ENCODE assay signal across 9 mouse cellular contexts in genomic region chr8:79398251-79398981, GRCm38 (mm10). TPM values are rescaled to one million over a fixed set of nuclear protein-coding genes. Genes with fewer than 3 reads are reported as not detected.
DNase-seq lines count a peak whose midpoint lies in the region; ATAC-seq and TF ChIP-seq lines count a peak whose summit lies in the region.
"Had no signal": no experiment of that assay in that cellular context is flagged by ENCODE, and none has a peak within 500 bp of the region (broad histone marks: within the 10 kb centered on the region; RNA-seq: fewer than 3 reads in every experiment).

No protein-coding gene starts in this region.

- no peaks in the 10 kb centered on the region for H3K4me1 ChIP-seq in erythroblast, embryonic 14.5 days (ENCODE audit: control insufficient read depth)
- peaks cover 32% of the 10 kb centered on the region for H3K4me1 ChIP-seq in forebrain, embryonic 10.5 days
- H3K4me1 ChIP-seq in hindbrain, embryonic 11.5 days (replicated peaks; ENCODE audit: control insufficient read depth, insufficient read depth, low read length): 0 out of 2 replicates have a peak, but pooled peaks cover 4% of the 10 kb centered on the region
- peaks cover 23% of the 10 kb centered on the region for H3K4me1 ChIP-seq in limb, embryonic 13.5 days
- peaks cover 46% of the 10 kb centered on the region for H3K4me1 ChIP-seq in midbrain, embryonic 13.5 days (replicated peaks)
- peaks cover 9% of the 10 kb centered on the region for H3K4me1 ChIP-seq in stomach, postnatal 0 days (replicated peaks; ENCODE audit: control insufficient read depth, insufficient read depth)

- H3K27ac ChIP-seq in forebrain, embryonic 10.5 days: peak overlapping the region; percentile 100
- H3K27ac ChIP-seq in hindbrain, embryonic 11.5 days (ENCODE audit: low read depth, low read length): peak overlapping the region; percentile 96
- H3K27ac ChIP-seq in limb, embryonic 13.5 days: peak overlapping the region; percentile 96
- H3K27ac ChIP-seq in midbrain, embryonic 13.5 days: peak overlapping the region; percentile 98
- H3K27ac ChIP-seq in stomach, postnatal 0 days (replicated peaks): peak overlapping the region; percentile 99

- no peaks in the 10 kb centered on the region for H3K9me3 ChIP-seq in erythroblast, embryonic 14.5 days (ENCODE audit: control insufficient read depth, low read length)
- no peaks in the 10 kb centered on the region for H3K9me3 ChIP-seq in forebrain, embryonic 10.5 days
- no peaks in the 10 kb centered on the region for H3K9me3 ChIP-seq in hindbrain, embryonic 11.5 days (ENCODE audit: control insufficient read depth, low read length)
- no peaks in the 10 kb centered on the region for H3K9me3 ChIP-seq in limb, embryonic 13.5 days
- no peaks in the 10 kb centered on the region for H3K9me3 ChIP-seq in midbrain, embryonic 13.5 days
- no peaks in the 10 kb centered on the region for H3K9me3 ChIP-seq in stomach, postnatal 0 days (ENCODE audit: control insufficient read depth, low read length)

- ATAC-seq in erythroblast, adult 5-6 weeks (replicated peaks; ENCODE audit: low FRiP score, poor library complexity, severe bottlenecking): no peak
- ATAC-seq in hindbrain, embryonic 11.5 days (ENCODE audit: low FRiP score): peak; percentile 78
- ATAC-seq in limb, embryonic 13.5 days (ENCODE audit: low FRiP score, low read depth): peak; percentile 55
- peak; percentile 74 for ATAC-seq in midbrain, embryonic 13.5 days
- ATAC-seq in stomach, postnatal 0 days (ENCODE audit: low FRiP score, low TSS enrichment): peak; percentile 39

- WGBS in forebrain, embryonic 10.5 days: under 1% methylated on average over 60 of the region's 68 CpGs
- WGBS in hindbrain, embryonic 11.5 days: 1% methylated on average over 40 of the region's 68 CpGs
- WGBS in limb, embryonic 13.5 days: under 1% methylated on average over 53 of the region's 68 CpGs
- WGBS in midbrain, embryonic 13.5 days: under 1% methylated on average over 62 of the region's 68 CpGs
- under 1% methylated on average over 57 of the region's 68 CpGs for WGBS in stomach, postnatal 0 days

- peaks cover 40% of the 10 kb centered on the region for H3K27me3 ChIP-seq in erythroblast, embryonic 14.5 days (ENCODE audit: control insufficient read depth)
- no peaks in the 10 kb centered on the region for H3K27me3 ChIP-seq in forebrain, embryonic 10.5 days (ENCODE audit: poor library complexity, severe bottlenecking)
- no peaks in the 10 kb centered on the region for H3K27me3 ChIP-seq in hindbrain, embryonic 11.5 days (ENCODE audit: control insufficient read depth, insufficient read depth, low read length)
- no peaks in the 10 kb centered on the region for H3K27me3 ChIP-seq in limb, embryonic 13.5 days
- H3K27me3 ChIP-seq in midbrain, embryonic 13.5 days: no peaks in the 10 kb centered on the region
- no peaks in the 10 kb centered on the region for H3K27me3 ChIP-seq in stomach, postnatal 0 days (ENCODE audit: control insufficient read depth, insufficient read depth, low read length)

- H3K9ac ChIP-seq in hindbrain, embryonic 11.5 days (ENCODE audit: low read depth, low read length): peak overlapping the region; percentile 96
- H3K9ac ChIP-seq in limb, embryonic 13.5 days: peak overlapping the region; percentile 97
- peak overlapping the region; percentile 99 for H3K9ac ChIP-seq in midbrain, embryonic 13.5 days (replicated peaks)
- H3K9ac ChIP-seq in stomach, postnatal 0 days (ENCODE audit: low read length): peak overlapping the region; percentile 99

- H3K4me2 ChIP-seq in hindbrain, embryonic 11.5 days (replicated peaks; ENCODE audit: low read depth, low read length): peak overlapping the region; percentile 71
- peak overlapping the region; percentile 80 for H3K4me2 ChIP-seq in limb, embryonic 13.5 days (replicated peaks)
- peak overlapping the region; percentile 75 for H3K4me2 ChIP-seq in midbrain, embryonic 13.5 days (replicated peaks)
- H3K4me2 ChIP-seq in stomach, postnatal 0 days (replicated peaks; ENCODE audit: low read depth): peak overlapping the region; percentile 73

- peak overlapping the region; percentile 58 for H3K4me3 ChIP-seq in erythroblast, embryonic 14.5 days (replicated peaks)
- peak overlapping the region; percentile 95 for H3K4me3 ChIP-seq in forebrain, embryonic 10.5 days
- peak overlapping the region; percentile 91 for H3K4me3 ChIP-seq in hindbrain, embryonic 11.5 days (ENCODE audit: low read depth, low read length)
- peak overlapping the region; percentile 82 for H3K4me3 ChIP-seq in limb, embryonic 13.5 days
- peak overlapping the region; percentile 92 for H3K4me3 ChIP-seq in midbrain, embryonic 13.5 days (replicated peaks)
- peak overlapping the region; percentile 96 for H3K4me3 ChIP-seq in stomach, postnatal 0 days (ENCODE audit: low read depth, low read length)

- H3K36me3 ChIP-seq in erythroblast, embryonic 14.5 days (ENCODE audit: control insufficient read depth): no peaks in the 10 kb centered on the region
- peaks cover 14% of the 10 kb centered on the region; the same call in 1 of the 2 replicates for H3K36me3 ChIP-seq in forebrain, embryonic 10.5 days (replicated peaks)
- H3K36me3 ChIP-seq in hindbrain, embryonic 11.5 days (ENCODE audit: control insufficient read depth, insufficient read depth, low read length): no peaks in the 10 kb centered on the region
- no peaks in the 10 kb centered on the region for H3K36me3 ChIP-seq in limb, embryonic 13.5 days
- no peaks in the 10 kb centered on the region for H3K36me3 ChIP-seq in midbrain, embryonic 13.5 days
- no peaks in the 10 kb centered on the region for H3K36me3 ChIP-seq in stomach, postnatal 0 days (ENCODE audit: control insufficient read depth, insufficient read depth, low read length)
- H3K36me3 ChIP-seq: G1E had no signal

- no peak for TF ChIP-seq EP300 in stomach, postnatal 0 days (optimal IDR thresholded peaks at IDR 0.05)

- DNase-seq in adrenal gland, adult 18-20 months (ENCODE audit: low spot score in 2 of 2): peak; percentile 46 to 48
- peak; percentile 63 for DNase-seq in forebrain, embryonic 10.5 days (ENCODE audit: extremely low spot score, low spot score)
- DNase-seq in hindbrain, embryonic 11.5 days (ENCODE audit: low spot score): peak; percentile 74
- peak; percentile 70 for DNase-seq in stomach, postnatal 0 days (ENCODE audit: low spot score)

- TF ChIP-seq CTCF in stomach, postnatal 0 days (IDR thresholded peaks at IDR 0.05; ENCODE audit: low read depth): no peak

RNA-seq across cellular contexts. Expression of gene Smad1, which starts 0.9 kb away (rescaled TPM):
- polyA plus RNA-seq in erythroblast, embryonic 14.5 days (2012): 0.06 TPM in 1 of 2 replicates, not detected in the other
- 1.5 and 1.9 TPM in 2 replicates for total RNA-seq in erythroblast, adult 5-6 weeks (2015; ENCODE audit: low replicate concordance)
- total RNA-seq in erythroblast, adult 5-6 weeks (2017; ENCODE audit: low replicate concordance): 1.9 and 2.6 TPM in 2 replicates
- 10 to 100 TPM; 25.6 TPM for total RNA-seq in adrenal gland, adult 18-20 months (2021)
- polyA plus RNA-seq in forebrain, embryonic 10.5 days (2016; fragmentation: Nextera tagmentation; extraction: Ambion mirVana): 39.4 TPM in 2 replicates
- polyA plus RNA-seq in hindbrain, embryonic 11.5 days (2014; fragmentation: Nextera tagmentation; extraction: Ambion mirVana): 62.6 and 73.4 TPM in 2 replicates
- 48.2 and 49.4 TPM in 2 replicates for polyA plus RNA-seq in limb, embryonic 13.5 days (2015; fragmentation: Nextera tagmentation; extraction: Ambion mirVana)
- 63.2 and 64.6 TPM in 2 replicates for polyA plus RNA-seq in midbrain, embryonic 13.5 days (2015; fragmentation: Nextera tagmentation; extraction: Ambion mirVana)
- polyA plus RNA-seq in stomach, postnatal 0 days (2015; fragmentation: Nextera tagmentation; extraction: Ambion mirVana): 25.9 and 31.5 TPM in 2 replicates

Comparison
In these comparisons a context has a peak if more than half of its experiments do, and no peak if none do; other contexts are left out.
1. RNA of gene Smad1, which starts 0.9 kb away (polyA plus RNA-seq): 63.2 to 64.6 TPM in midbrain, embryonic 13.5 days, 62.6 to 73.4 TPM in hindbrain, embryonic 11.5 days, 48.2 to 49.4 TPM in limb, embryonic 13.5 days, 39.4 TPM in forebrain, embryonic 10.5 days and 25.9 to 31.5 TPM in stomach, postnatal 0 days; 0.06 TPM in erythroblast, embryonic 14.5 days; every median in the first group is over 10 times any median in the second.
2. Peak in every context shown above with its lines, with median percentiles within 50 percentile points of each other: H3K4me3 ChIP-seq, DNase-seq, H3K27ac ChIP-seq, H3K4me2 ChIP-seq and H3K9ac ChIP-seq.